Mouse (Mus musculus): ENCODE data around the gene Ptbp1. TPM values are rescaled to one million over a fixed set of nuclear protein-coding genes. Genes with fewer than 3 reads are reported as not detected.
A peak's percentile ranks its signal among the peaks of the same experiment; 100 is the strongest.

Ptbp1 gene
- total RNA-seq, 1 experiment from 2014 or later = 221 TPM

GRCm38 (mm10) chr10:79832026-79832785, 22.0 kb upstream of the Ptbp1 start:
- peak; percentile 50 for ATAC-seq (replicated peaks; ENCODE audit: low read depth, poor library complexity, severe bottlenecking)

DNA sequence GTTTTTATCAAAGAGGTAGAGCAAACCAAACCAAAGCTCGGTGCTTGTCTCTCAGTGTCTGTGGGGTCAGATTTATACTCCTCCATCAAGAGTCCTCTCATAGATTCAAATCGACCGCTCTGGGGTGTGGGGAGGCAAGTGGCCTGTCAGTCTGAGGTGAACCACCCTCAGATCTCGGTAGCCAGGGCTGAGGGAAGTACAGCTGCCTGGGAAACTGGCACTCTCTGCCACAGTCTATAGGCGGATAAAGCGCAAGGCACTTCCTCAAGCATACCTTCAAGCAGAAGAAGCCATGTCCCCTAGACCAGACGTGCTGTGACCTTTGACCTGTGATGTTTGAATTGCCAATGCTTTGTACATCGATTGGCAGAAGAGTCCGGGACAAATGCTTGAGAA, 21.4 kb upstream of the Ptbp1 start:
- ATAC-seq (replicated peaks; ENCODE audit: low read depth, poor library complexity, severe bottlenecking) = peak; percentile 55

- ATAC-seq (replicated peaks; ENCODE audit: low read depth, poor library complexity, severe bottlenecking) = peak; percentile 73
These were observed 19.3 kb upstream of the Ptbp1 start for GRCm38 (mm10) chr10:79834769-79835398.

DNA sequence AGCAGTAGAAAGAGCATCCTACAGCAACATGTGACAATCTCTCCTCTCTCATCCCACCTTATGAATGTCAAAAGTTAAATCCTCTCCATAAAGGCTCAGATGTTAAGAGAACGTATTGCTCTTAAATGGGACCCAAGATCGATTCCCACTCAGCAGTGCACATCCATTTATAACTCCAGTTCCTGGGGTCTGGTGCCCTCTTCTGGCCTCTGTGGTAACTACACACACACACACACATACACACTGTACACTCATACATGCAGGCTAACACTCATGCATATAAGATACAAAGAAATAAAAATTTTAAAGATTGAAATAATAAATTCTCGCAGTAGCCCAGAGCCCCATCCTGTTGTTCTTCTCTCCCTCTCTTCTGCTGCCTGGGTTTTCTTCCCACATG, 17.3 kb upstream of the Ptbp1 start:
- no peak for ATAC-seq (replicated peaks; ENCODE audit: low read depth, poor library complexity, severe bottlenecking)

DNA sequence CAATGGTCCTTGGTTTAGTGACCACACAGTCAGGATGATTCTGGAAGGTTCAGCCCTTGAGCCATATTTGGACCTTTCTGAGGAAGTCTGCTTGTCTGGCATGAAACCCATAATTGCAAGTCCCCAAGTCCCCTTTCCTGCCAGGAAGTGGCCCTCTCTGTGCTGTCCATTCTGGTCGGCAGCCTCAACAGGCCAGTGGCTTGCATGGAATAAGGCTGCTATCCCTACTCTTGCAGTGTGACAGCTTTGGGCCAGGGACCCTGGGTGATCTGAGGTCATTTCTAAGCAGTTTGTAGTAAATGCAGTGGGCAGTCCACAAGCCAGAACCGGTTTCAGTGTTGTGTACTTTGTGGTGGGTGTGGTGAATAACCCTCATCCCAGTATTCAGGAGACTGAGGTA, 16.1 kb upstream of the Ptbp1 start:
- no peak for ATAC-seq (replicated peaks; ENCODE audit: low read depth, poor library complexity, severe bottlenecking)

GRCm38 (mm10) chr10:79840091-79840490, 14.1 kb upstream of the Ptbp1 start:
- ATAC-seq (replicated peaks; ENCODE audit: low read depth, poor library complexity, severe bottlenecking) = no peak

DNA sequence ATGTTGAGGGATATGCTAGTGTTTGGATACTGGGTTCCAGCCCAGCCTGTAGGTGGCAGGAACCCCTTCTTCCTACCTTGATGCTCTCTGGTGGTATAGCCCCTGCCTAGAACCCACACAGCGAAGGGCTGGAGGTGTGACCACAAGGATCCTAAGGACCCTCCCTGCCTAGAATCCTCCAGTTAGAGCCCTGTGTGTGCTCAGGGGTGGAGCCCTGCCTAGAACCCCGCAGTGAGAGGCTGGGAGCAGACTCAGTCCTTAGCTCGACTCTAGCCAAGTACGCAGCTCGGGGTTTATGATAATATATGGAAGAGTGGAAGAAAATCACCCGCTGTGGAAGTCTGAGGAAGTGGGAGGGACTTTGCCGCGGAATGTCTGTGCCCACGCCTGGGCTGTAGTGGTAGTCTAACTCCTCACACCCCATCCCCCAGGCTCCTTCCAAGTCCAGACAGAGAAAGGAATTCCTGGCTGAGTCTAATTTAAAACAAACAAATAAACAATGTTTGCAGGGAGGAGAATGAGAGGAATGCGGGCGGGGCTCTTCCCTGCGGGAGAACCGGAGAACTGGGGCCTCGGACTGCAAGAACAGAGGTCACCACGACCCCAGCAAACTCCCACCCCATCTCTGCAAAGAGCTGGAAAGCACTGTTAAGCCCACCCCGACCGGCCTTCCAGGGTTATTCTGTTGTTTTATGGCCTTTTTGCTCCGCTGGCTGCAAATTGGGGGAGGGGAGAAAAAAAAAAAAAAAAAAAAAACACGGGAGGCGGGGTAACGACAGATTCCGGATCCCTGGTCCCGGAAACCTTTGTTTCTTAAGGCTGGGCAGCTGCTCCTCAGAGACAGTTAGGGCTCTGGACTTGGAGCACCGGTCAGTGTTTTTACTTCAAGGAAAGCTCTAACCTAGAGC, 13.3 kb upstream of the Ptbp1 start:
- ATAC-seq (replicated peaks; ENCODE audit: low read depth, poor library complexity, severe bottlenecking) = peak; percentile 79

DNA sequence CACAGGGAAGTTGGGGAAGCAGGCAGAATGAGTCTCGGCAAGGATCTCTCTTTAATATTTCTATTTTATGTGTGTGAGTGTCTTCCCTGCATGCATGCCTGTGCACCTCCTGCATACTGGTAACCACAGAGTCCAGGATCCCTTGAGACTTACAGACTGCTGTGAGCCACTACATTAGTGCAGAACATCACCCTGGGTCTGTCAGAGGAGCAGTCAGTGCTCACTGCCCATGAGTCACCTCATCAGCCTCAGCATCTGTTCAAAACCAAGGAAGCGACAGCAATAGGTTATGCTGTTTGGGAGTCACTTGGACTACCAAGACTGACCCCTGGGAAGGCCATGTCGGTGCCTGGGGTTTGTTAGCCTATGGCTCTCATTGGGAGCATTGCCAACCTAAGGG, 11.9 kb upstream of the Ptbp1 start:
- no peak for ATAC-seq (replicated peaks; ENCODE audit: low read depth, poor library complexity, severe bottlenecking)

GRCm38 (mm10) chr10:79843476-79843875, 10.8 kb upstream of the Ptbp1 start:
- ATAC-seq (replicated peaks; ENCODE audit: low read depth, poor library complexity, severe bottlenecking) = no peak

DNA sequence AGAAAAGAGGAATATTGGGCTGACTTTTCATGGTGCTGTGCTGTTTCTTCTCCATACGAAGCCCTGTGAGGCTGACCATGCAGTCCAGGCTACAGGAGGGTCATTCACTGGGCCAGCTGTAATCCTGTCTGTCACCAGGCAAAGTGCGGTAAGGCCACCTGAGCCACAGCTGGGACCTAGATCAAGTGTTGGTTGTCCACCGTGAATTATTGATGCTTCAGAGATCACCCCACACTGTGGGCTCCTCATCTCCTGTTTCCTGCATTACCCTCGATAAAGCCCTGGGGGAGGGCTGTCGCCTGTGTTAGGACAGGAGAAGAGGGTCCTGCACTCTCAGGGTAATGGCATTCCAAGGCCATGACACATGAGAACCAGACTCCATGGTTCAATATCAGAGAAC, 7.7 kb upstream of the Ptbp1 start:
- ATAC-seq (replicated peaks; ENCODE audit: low read depth, poor library complexity, severe bottlenecking) = no peak

- ATAC-seq (replicated peaks; ENCODE audit: low read depth, poor library complexity, severe bottlenecking) = 0 out of 2 replicates have a peak, but pooled peaks have one; percentile 8
These were observed 4.1 kb upstream of the Ptbp1 start for GRCm38 (mm10) chr10:79849941-79850628.

- no peak for ATAC-seq (replicated peaks; ENCODE audit: low read depth, poor library complexity, severe bottlenecking)
These were observed 2.6 kb upstream of the Ptbp1 start for GRCm38 (mm10) chr10:79851653-79852052.

DNA sequence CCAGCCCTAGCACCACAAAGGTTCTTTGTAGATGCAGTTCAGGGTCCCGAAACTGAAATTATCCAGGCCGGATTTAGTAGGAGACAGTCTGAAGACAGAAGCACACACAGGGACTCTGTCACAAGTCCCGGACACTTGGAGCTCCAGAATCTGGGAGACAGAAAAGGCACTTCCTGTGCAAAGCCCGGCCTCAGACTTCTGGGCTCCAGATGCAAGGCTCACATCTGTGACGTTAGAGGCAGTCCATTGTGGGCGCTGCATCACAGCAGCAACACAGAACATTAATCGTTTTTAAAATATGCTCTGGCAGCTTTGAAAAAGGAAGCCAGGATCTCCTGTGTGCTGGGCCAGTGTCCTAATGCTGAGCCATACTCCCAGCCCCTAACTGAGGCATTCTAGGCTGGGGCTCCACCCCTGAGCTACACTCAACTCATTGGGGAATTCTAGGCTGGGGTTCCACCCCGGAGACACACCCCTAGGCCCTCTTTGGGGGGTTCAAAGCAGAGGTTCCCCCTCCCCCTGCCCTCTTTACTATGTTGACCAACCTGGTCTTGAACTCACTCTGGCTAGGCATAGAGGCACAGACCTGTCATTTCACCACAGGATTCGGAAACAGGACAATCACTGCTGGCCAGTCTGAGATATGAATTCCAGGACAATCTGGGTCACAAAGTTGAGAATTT, 2.0 kb upstream of the Ptbp1 start:
- ATAC-seq (replicated peaks; ENCODE audit: low read depth, poor library complexity, severe bottlenecking) = no peak

DNA sequence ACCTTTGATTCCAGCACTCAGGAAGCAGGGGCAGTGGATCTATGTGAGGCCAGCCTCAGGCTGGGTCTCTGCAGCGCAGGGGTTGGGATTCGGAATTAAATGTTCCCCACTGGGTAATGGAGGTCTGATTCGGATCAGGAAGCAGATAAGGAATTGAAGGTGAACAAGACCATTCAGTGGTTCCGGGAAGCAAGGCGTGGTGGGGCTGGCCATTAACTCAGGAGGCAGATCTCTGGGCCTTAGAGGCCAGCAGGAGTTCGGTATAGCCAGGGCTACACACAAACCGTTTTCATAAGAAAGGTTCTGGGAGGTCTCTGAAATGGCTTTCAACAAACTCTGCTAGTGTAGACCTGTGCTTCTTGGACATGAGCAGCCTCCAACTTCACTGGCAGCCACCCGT, 1.4 kb upstream of the Ptbp1 start:
- no peak for ATAC-seq (replicated peaks; ENCODE audit: low read depth, poor library complexity, severe bottlenecking)

- ATAC-seq (replicated peaks; ENCODE audit: low read depth, poor library complexity, severe bottlenecking) = 0 out of 2 replicates have a peak, but pooled peaks have one; percentile 6
These were observed 835 bp upstream of the Ptbp1 start for GRCm38 (mm10) chr10:79853392-79853791.

DNA sequence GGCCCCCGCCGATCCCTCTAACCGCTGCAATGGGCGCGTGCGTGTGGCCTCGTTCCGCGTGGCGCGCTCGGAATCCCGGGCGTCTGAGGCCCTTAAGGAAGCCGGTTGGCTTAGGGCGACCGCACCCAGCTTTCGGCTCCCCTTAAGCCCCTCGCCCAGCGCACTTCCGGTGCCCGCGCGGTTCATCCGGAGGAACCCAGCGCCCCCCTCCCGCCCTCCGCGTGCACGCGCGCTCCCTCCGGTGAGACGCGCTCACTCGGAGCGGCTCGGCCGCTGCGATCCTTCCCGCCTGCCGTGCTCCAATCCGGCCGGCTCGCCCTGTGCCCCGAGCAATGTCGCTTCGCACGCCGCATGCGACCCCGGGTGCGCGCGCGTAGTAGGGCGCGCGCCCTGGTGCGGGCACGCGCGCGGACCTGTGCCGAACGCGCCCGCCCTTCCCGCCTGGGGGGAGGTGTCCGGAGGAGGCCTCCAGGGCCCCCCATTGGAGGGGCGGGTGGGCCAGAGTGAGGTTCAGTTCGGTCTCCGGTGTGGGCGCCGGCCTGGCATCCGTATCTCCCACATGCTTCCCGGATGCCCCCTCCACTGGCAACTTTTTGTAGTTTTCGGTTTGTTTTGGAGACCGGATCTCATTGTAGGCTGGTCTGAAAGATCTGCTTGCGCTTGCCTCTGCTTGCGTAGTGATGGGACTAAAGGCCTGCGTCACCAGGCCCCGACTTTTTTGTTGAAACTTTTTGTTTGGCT, 744 bp downstream of the Ptbp1 start:
- no peak for ATAC-seq (replicated peaks; ENCODE audit: low read depth, poor library complexity, severe bottlenecking)

DNA sequence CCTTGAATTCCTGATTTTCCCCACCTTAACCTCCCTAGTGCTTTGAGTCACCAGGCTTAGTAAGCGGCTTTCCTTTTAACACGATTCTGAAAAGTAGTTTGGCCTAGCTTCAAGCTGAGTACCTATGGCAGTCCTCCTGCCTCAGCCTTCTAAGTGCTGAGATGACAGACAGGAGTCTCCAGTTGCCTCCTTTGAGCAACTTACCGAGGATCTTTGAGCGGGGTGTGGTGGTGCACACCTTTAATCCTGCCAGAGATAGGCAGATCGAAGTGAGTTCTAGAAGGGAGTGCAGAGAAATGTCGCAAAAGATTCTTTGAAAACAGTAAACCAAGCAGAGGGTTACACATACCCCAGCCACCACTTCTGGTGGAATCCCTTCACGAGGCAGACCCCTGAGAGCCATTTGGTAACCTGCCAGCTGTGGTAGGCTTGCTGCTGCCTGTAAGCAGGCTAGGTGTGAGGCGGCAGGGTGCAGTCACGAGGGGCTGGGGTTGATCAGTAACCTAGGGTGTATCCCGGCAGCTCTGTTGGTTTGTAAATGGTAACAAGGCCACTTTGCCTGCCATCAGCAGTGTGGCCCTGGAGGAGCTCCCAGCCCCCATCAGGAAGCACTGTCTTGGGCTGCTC, 1.4 kb downstream of the Ptbp1 start:
- no peak for ATAC-seq (replicated peaks; ENCODE audit: low read depth, poor library complexity, severe bottlenecking)

GRCm38 (mm10) chr10:79856280-79856679, 2.1 kb downstream of the Ptbp1 start:
- no peak for ATAC-seq (replicated peaks; ENCODE audit: low read depth, poor library complexity, severe bottlenecking)
